In genomic region chr13:94608947-94609346, GRCm38 (mm10) we compare ENCODE assay signal across 14 mouse cellular contexts.
DNase-seq lines count a peak whose midpoint lies in the region; ATAC-seq and TF ChIP-seq lines count a peak whose summit lies in the region.
"Had no signal": no experiment of that assay in that cellular context is flagged by ENCODE, and none has a peak within 500 bp of the region (broad histone marks: within the 10 kb centered on the region; RNA-seq: fewer than 3 reads in every experiment).

No protein-coding gene starts in this region.

- no peak overlapping the region for H3K4me3 ChIP-seq in kidney, embryonic 14.5 days (ENCODE audit: low read length)
- H3K4me3 ChIP-seq in kidney, adult 2 months (ENCODE audit: insufficient read depth, low read depth, low read length): no peak overlapping the region
- no peak overlapping the region for H3K4me3 ChIP-seq in forebrain, embryonic 13.5 days
- H3K4me3 ChIP-seq in neural tube, embryonic 12.5 days: no peak overlapping the region
- H3K4me3 ChIP-seq: embryonic facial prominence, embryonic 13.5 days; limb, embryonic 15.5 days had no signal

- H3K36me3 ChIP-seq in kidney, embryonic 14.5 days (ENCODE audit: control insufficient read depth, insufficient read depth, low read length): no peaks in the 10 kb centered on the region
- no peaks in the 10 kb centered on the region for H3K36me3 ChIP-seq in kidney, adult 2 months (ENCODE audit: control insufficient read depth, insufficient read depth, low read length)
- no peaks in the 10 kb centered on the region for H3K36me3 ChIP-seq in forebrain, embryonic 13.5 days (ENCODE audit: poor library complexity, severe bottlenecking)
- H3K36me3 ChIP-seq in neural tube, embryonic 12.5 days: no peaks in the 10 kb centered on the region
- H3K36me3 ChIP-seq: embryonic facial prominence, embryonic 13.5 days; limb, embryonic 15.5 days had no signal

- 0 out of 2 replicates have a peak, but pooled peaks cover 3% of the 10 kb centered on the region for H3K27me3 ChIP-seq in kidney, embryonic 14.5 days (ENCODE audit: control insufficient read depth, insufficient read depth, low read length)
- H3K27me3 ChIP-seq in kidney, adult 2 months (replicated peaks; ENCODE audit: control insufficient read depth, insufficient read depth, low read length): no peaks in the 10 kb centered on the region
- H3K27me3 ChIP-seq in forebrain, embryonic 13.5 days: peaks cover 90% of the 10 kb centered on the region
- peaks cover 79% of the 10 kb centered on the region for H3K27me3 ChIP-seq in neural tube, embryonic 12.5 days (replicated peaks)
- H3K27me3 ChIP-seq: CH12.LX had no signal

- H3K9me3 ChIP-seq in kidney, embryonic 14.5 days (ENCODE audit: control insufficient read depth, low read length): no peaks in the 10 kb centered on the region
- H3K9me3 ChIP-seq in forebrain, embryonic 13.5 days (replicated peaks): no peaks in the 10 kb centered on the region
- no peaks in the 10 kb centered on the region for H3K9me3 ChIP-seq in neural tube, embryonic 12.5 days
- H3K9me3 ChIP-seq: embryonic facial prominence, embryonic 13.5 days; limb, embryonic 15.5 days had no signal

- no peak for TF ChIP-seq CTCF in kidney, adult 2 months (conservative IDR thresholded peaks at IDR 0.05; ENCODE audit: insufficient read depth, insufficient read length, low read depth, low read length)

- no peak overlapping the region for H3K27ac ChIP-seq in kidney, embryonic 14.5 days (ENCODE audit: low read depth, low read length)
- no peak overlapping the region for H3K27ac ChIP-seq in kidney, adult 2 months (ENCODE audit: insufficient read depth, low read depth, low read length)
- H3K27ac ChIP-seq in forebrain, embryonic 13.5 days: no peak overlapping the region
- H3K27ac ChIP-seq in neural tube, embryonic 12.5 days: no peak overlapping the region
- H3K27ac ChIP-seq: embryonic facial prominence, embryonic 13.5 days; limb, embryonic 15.5 days had no signal

- H3K4me1 ChIP-seq in kidney, embryonic 14.5 days (ENCODE audit: control insufficient read depth, insufficient read depth, low read length): peaks cover 21% of the 10 kb centered on the region
- no peaks in the 10 kb centered on the region for H3K4me1 ChIP-seq in kidney, adult 2 months (ENCODE audit: control insufficient read depth, insufficient read depth, low read length)
- H3K4me1 ChIP-seq in forebrain, embryonic 13.5 days: peaks cover 18% of the 10 kb centered on the region
- peaks cover 18% of the 10 kb centered on the region for H3K4me1 ChIP-seq in neural tube, embryonic 12.5 days

- ATAC-seq in kidney, embryonic 14.5 days (ENCODE audit: low FRiP score, low TSS enrichment): peak; percentile 32; the same call in 1 of the 2 replicates
- ATAC-seq in forebrain, embryonic 13.5 days: peak; percentile 33; the same call in 1 of the 2 replicates
- ATAC-seq in neural tube, embryonic 12.5 days (ENCODE audit: low FRiP score, low read depth): peak; percentile 46

- WGBS in kidney, embryonic 14.5 days: 35% methylated on average over 10 of the region's 10 CpGs
- 70% methylated on average over 10 of the region's 10 CpGs for WGBS in kidney, adult 2 months
- WGBS in forebrain, embryonic 13.5 days: 32% methylated on average over 10 of the region's 10 CpGs
- WGBS in neural tube, embryonic 12.5 days: 52% methylated on average over 10 of the region's 10 CpGs

- no peak for TF ChIP-seq POLR2A in kidney, adult 2 months (IDR thresholded peaks at IDR 0.05; ENCODE audit: low read depth, low read length)

- peak overlapping the region; percentile 19 for H3K4me2 ChIP-seq in kidney, embryonic 14.5 days (replicated peaks; ENCODE audit: low read depth, low read length)
- H3K4me2 ChIP-seq in forebrain, embryonic 13.5 days: no peak overlapping the region
- H3K4me2 ChIP-seq in neural tube, embryonic 12.5 days (replicated peaks): 0 out of 2 replicates have a peak overlapping the region, but pooled peaks have one; percentile 30
- H3K4me2 ChIP-seq: limb, embryonic 15.5 days had no signal

- no peak for DNase-seq in kidney, adult 2 months
- DNase-seq in MN1 (ENCODE audit: low spot score): peak; percentile 34
- DNase-seq in thymus, postnatal 0 days (ENCODE audit: low spot score): no peak
- DNase-seq in adrenal gland, adult (ENCODE audit: inconsistent age in 2 of 2, low spot score in 1 of 2): no peak
- DNase-seq: cerebellum, adult 8-10 months; heart, postnatal 36 days; kidney, adult 18-20 months; thymus, postnatal 36 days had no signal

- H3K9ac ChIP-seq in kidney, embryonic 14.5 days (ENCODE audit: low read depth, low read length): no peak overlapping the region; the same call in 1 of the 2 replicates
- H3K9ac ChIP-seq in forebrain, embryonic 13.5 days: no peak overlapping the region
- no peak overlapping the region for H3K9ac ChIP-seq in neural tube, embryonic 12.5 days
- H3K9ac ChIP-seq: embryonic facial prominence, embryonic 13.5 days; limb, embryonic 15.5 days had no signal
